Mouse (Mus musculus) E14TG2a.4 (cell line): ENCODE measurements around the gene Gad1.

Experiments
- CTCF ChIP-seq: conservative IDR thresholded peaks from 2 replicates; pipeline ENCODE4 v1.5.1; 2014; ENCODE audit warnings: low read length
- NANOG ChIP-seq: IDR thresholded peaks from 2 replicates; pipeline ENCODE4 v1.6.1; 2014; ENCODE audit warnings: borderline replicate concordance, low read length, mixed read lengths
- POU5F1 ChIP-seq: IDR thresholded peaks from 2 replicates; pipeline ENCODE4 v1.6.1; 2014; ENCODE audit warnings: low read length, borderline replicate concordance

GRCm38 (mm10) chr2:70573544-70574210 lies 20.8 kb downstream of the Gad1 start:
- TF ChIP-seq CTCF (0 out of 2 replicates have a peak, but pooled peaks have one; percentile 9), POU5F1 (no peak), NANOG (no peak)
